10 mouse cellular contexts compared by ENCODE assay signal in the genomic region with DNA sequence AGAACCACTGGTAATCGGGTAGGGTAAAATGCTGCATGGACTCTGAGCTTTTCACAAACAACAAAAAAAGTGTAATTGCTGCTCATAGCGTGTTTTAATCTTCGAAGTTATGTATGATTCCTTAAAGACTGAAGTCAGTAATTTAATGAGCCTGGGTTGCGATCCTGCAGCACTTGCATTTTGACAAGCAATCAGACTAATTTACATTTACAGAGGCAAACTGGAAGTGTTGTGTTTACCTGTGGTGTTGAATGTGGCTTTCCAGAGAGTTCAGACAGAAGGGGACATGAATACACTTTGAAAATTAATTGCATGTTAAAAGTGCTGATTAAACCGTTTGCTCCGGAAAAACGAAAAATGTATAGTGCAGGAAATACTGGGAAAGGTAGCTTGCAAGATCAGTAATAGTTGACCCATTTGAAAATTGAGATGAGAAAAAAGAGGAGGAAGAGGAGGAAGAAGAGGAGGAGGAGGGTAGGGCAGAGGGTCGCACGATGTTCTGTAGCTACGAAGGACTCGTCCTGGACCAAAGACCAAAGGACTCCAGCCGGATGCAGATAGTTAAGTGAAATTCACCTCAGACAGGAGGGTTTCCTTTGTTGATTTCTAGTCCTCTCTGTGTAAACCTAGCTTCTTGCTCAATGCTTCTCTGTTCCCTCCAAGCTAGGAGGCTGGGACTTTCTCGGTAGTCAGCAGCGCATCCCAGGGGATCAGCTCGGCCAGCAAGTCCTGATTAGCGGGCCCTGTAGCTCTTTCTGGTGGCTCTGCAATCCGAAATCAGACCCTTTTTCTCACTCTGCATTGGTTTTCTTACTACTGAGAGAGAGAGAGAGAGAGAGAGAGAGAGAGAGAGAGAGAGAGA.
DNase-seq lines count a peak whose midpoint lies in the region; ATAC-seq lines count a peak whose summit lies in the region.
"Had no signal": no experiment of that assay in that cellular context is flagged by ENCODE, and none has a peak within 500 bp of the region (broad histone marks: within the 10 kb centered on the region; RNA-seq: fewer than 3 reads in every experiment).

No protein-coding gene starts in this region.

- peaks cover 11% of the 10 kb centered on the region for H3K4me1 ChIP-seq in heart, embryonic 10.5 days
- peaks cover 14% of the 10 kb centered on the region for H3K4me1 ChIP-seq in neural tube, embryonic 15.5 days
- peaks cover 3% of the 10 kb centered on the region for H3K4me1 ChIP-seq in hindbrain, embryonic 11.5 days (replicated peaks; ENCODE audit: control insufficient read depth, insufficient read depth, low read length)

- peak overlapping the region; percentile 45 for H3K4me3 ChIP-seq in heart, embryonic 10.5 days
- H3K4me3 ChIP-seq in neural tube, embryonic 15.5 days (replicated peaks), result no peak overlapping the region
- H3K4me3 ChIP-seq in hindbrain, embryonic 11.5 days (ENCODE audit: low read depth, low read length), result 0 out of 2 replicates have a peak overlapping the region, but pooled peaks have one; percentile 17
- H3K4me3 ChIP-seq: stomach, embryonic 15.5 days had no signal

- H3K9ac ChIP-seq in neural tube, embryonic 15.5 days (replicated peaks), result no peak overlapping the region
- H3K9ac ChIP-seq in hindbrain, embryonic 11.5 days (ENCODE audit: low read depth, low read length), result peak overlapping the region; percentile 27; the same call in 1 of the 2 replicates
- H3K9ac ChIP-seq: stomach, embryonic 15.5 days had no signal

- H3K27ac ChIP-seq in heart, embryonic 10.5 days, result no peak overlapping the region
- no peak overlapping the region for H3K27ac ChIP-seq in neural tube, embryonic 15.5 days (replicated peaks)
- H3K27ac ChIP-seq in hindbrain, embryonic 11.5 days (ENCODE audit: low read depth, low read length), result no peak overlapping the region
- H3K27ac ChIP-seq: macrophage; stomach, embryonic 15.5 days had no signal

- no peak for DNase-seq in heart, embryonic 10.5 days (ENCODE audit: low spot score)
- DNase-seq in heart, adult 9 months (ENCODE audit: low spot score in 2 of 2), result no peak
- DNase-seq in neural tube, embryonic 10.5 days (ENCODE audit: extremely low spot score, low spot score), result peak; percentile 60
- peak; percentile 68 for DNase-seq in hindbrain, embryonic 11.5 days (ENCODE audit: low spot score)
- DNase-seq in retina, postnatal 1 day, result peak; percentile 55
- DNase-seq in adrenal gland, postnatal 36 days, result no peak

- H3K36me3 ChIP-seq in heart, embryonic 10.5 days, result no peaks in the 10 kb centered on the region
- no peaks in the 10 kb centered on the region for H3K36me3 ChIP-seq in neural tube, embryonic 15.5 days
- H3K36me3 ChIP-seq in hindbrain, embryonic 11.5 days (ENCODE audit: control insufficient read depth, insufficient read depth, low read length), result no peaks in the 10 kb centered on the region
- H3K36me3 ChIP-seq: stomach, embryonic 15.5 days had no signal

- peaks cover 58% of the 10 kb centered on the region for H3K27me3 ChIP-seq in heart, embryonic 10.5 days (ENCODE audit: insufficient read depth, poor library complexity, severe bottlenecking)
- H3K27me3 ChIP-seq in neural tube, embryonic 15.5 days (replicated peaks), result peaks cover 50% of the 10 kb centered on the region
- peaks cover 21% of the 10 kb centered on the region for H3K27me3 ChIP-seq in hindbrain, embryonic 11.5 days (ENCODE audit: control insufficient read depth, insufficient read depth, low read length)

- WGBS in heart, embryonic 10.5 days, result 8% methylated on average over 17 of the region's 17 CpGs
- WGBS in neural tube, embryonic 15.5 days, result 7% methylated on average over 17 of the region's 17 CpGs
- whole genome bisulfite sequencing in hindbrain, embryonic 11.5 days, result 6% methylated on average over 17 of the region's 17 CpGs

- no peak for ATAC-seq in neural tube, embryonic 15.5 days (ENCODE audit: low FRiP score)
- ATAC-seq in hindbrain, embryonic 11.5 days (ENCODE audit: low FRiP score), result no peak
- no peak for ATAC-seq in monocyte, adult 5-6 weeks (replicated peaks; ENCODE audit: insufficient number of reproducible peaks, low FRiP score, low TSS enrichment, poor library complexity, severe bottlenecking)

- H3K4me2 ChIP-seq in neural tube, embryonic 15.5 days, result no peak overlapping the region
- H3K4me2 ChIP-seq in hindbrain, embryonic 11.5 days (replicated peaks; ENCODE audit: low read depth, low read length), result peak overlapping the region; percentile 19
- H3K4me2 ChIP-seq: stomach, embryonic 15.5 days had no signal

- no peaks in the 10 kb centered on the region for H3K9me3 ChIP-seq in heart, embryonic 10.5 days
- H3K9me3 ChIP-seq in neural tube, embryonic 15.5 days (replicated peaks), result no peaks in the 10 kb centered on the region
- no peaks in the 10 kb centered on the region for H3K9me3 ChIP-seq in hindbrain, embryonic 11.5 days (ENCODE audit: control insufficient read depth, low read length)
- H3K9me3 ChIP-seq: stomach, embryonic 15.5 days had no signal

Comparison
In these comparisons a context has a peak if more than half of its experiments do, and no peak if none do; other contexts are left out.
1. DNase-seq: peak in neural tube, embryonic 10.5 days (single experiment), hindbrain, embryonic 11.5 days (single experiment) and retina, postnatal 1 day (single experiment); none in heart, embryonic 10.5 days (single experiment), heart, adult 9 months (0 of 2) and adrenal gland, postnatal 36 days (0 of 2).